Mouse (Mus musculus) G1E-ER4 (cell line): ENCODE measurements around the gene Rpn1. TPM values are rescaled to one million over a fixed set of nuclear protein-coding genes. Genes with fewer than 3 reads are reported as not detected.

ENCODE experiments used
- GATA1 ChIP-seq: IDR thresholded peaks from one replicate; pipeline ENCODE4 v1.8.0; 2012; ENCODE audit warnings: low read length, inconsistent platforms
- polyA plus RNA-seq: library from polyadenylated mRNA; stranded (reverse); fragments of >175 nt; gene quantifications from 2 replicates; pipeline ENCODE4 v1.2.3, GENCODE M21; 2012

Rpn1 gene
- polyA plus RNA-seq, 1 experiment = 45.3 TPM

- TF ChIP-seq GATA1 = no peak
Observed at GRCm38 (mm10) chr6:88060602-88061001, 23.7 kb upstream of the Rpn1 start.

DNA sequence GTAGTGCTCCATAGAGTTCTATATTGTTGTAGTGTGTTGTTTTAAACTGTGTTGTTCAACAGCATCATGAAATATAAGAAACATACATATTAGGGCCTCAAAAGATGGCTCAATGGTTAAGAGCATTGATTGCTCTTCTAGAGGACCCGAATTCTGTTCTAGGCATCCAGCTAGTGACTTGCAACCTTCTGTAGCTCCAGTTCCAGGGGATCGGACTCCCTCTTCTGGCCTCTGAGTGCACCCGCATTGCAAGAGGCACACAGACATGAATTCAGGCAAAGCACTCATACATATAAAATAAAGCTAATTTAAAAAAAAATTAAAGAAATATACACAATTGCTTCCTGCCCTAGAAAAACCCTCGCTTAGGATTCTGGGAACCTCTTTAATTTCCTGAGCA is 22.9 kb upstream of the Rpn1 start:
- TF ChIP-seq GATA1 = no peak

- TF ChIP-seq GATA1 = no peak
Observed at GRCm38 (mm10) chr6:88062398-88062797, 21.9 kb upstream of the Rpn1 start.

GRCm38 (mm10) chr6:88064072-88064642 is 20.1 kb upstream of the Rpn1 start:
- no peak for TF ChIP-seq GATA1

GRCm38 (mm10) chr6:88065116-88065515 is 19.2 kb upstream of the Rpn1 start:
- TF ChIP-seq GATA1 = no peak

GRCm38 (mm10) chr6:88065968-88066367 is 18.3 kb upstream of the Rpn1 start:
- TF ChIP-seq GATA1 = no peak

GRCm38 (mm10) chr6:88067722-88068121 is 16.6 kb upstream of the Rpn1 start:
- TF ChIP-seq GATA1 = no peak

DNA sequence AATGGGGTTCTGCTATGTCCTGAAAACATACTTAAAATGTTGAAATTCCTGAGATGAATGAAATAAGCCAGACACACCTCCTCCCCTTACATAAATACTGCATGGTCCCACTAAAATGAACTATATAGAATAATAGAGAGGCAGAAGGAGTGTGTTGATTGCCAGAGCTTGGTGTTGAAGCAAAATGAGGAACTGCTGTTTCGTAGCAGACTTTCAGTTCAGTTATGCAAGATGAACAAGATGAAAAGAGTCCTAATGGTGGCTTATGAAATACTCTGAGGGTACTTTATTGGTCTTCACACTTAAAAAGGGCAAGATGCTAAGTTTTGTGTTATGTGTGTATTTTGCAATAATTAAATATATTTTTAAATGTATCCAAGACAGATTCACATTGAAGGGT is 15.5 kb upstream of the Rpn1 start:
- no peak for TF ChIP-seq GATA1

DNA sequence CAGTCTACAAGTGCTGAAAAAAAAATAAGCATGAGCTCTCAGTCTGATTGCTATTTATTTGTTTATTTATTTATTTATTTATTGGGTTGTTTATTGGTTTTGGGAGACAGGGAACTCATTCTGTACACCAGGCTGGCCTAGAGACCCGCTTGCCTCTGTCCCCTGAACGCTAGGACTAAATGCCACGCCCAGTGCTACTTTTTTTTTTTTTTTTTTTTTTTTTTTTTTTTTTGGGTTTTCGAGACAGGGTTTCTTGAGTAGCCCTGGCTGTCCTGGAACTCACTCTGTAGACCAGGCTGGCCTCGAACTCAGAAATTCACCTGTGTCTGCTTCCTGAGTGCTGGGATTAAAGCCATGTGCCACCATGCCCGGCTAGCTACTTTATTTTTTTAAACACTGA is 13.8 kb upstream of the Rpn1 start:
- no peak for TF ChIP-seq GATA1

DNA sequence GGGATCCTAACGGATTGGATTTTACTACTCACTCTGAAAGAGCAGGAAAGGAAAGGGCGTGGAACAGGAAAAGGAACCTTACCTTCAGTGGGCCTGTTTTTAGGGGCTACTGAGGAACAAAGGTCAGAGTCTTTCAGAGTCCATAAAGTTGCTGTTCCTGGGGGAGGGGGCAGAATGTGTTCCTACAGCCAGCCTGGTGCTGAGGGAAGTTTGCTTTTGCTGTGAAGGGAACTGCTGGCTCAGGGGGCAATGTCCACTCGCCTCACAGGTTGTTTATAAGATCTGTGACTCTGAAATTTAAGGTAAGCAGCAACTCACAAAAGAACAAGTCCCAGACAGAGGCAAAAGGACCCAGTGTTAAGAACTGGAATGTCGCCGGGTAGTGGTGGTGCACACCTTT is 13.1 kb upstream of the Rpn1 start:
- no peak for TF ChIP-seq GATA1

DNA sequence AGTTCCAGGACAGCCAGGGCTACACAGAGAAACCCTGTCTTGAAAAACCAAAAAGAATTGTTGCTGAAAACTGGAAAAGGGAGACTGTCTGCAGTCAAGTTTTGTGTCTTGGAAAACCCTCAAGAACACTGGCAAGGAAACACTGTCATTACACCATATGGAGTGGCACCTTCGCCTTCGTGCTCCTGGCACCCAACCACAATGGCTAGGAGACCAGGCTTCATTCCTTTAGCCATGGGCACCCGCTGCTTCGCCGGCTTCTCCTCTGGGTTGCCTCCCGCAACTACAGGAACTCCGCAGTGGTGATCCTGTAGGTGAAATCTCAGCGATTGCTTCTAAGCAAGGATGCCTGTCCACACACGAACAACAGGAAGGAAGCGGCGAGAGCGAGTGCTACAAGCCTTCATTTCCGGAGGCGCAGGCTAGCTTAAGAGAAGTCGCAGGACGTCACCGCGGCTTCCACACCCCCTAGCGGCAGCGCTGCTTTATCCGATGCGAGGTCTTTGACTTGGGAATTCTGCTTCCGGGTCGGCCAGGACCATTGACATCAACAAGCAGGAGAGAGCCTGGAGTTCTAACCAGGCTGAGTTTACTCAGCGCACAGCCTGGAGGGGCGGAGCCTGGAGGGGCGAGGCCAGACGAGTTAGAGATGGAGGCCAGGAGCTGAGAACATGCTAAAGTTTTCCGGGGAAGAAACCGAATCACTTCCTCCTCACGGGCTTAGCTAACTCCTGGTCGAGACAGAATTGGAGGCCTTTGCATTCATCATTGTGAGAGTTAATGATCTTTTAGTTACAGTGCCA is 9.3 kb upstream of the Rpn1 start:
- no peak for TF ChIP-seq GATA1

DNA sequence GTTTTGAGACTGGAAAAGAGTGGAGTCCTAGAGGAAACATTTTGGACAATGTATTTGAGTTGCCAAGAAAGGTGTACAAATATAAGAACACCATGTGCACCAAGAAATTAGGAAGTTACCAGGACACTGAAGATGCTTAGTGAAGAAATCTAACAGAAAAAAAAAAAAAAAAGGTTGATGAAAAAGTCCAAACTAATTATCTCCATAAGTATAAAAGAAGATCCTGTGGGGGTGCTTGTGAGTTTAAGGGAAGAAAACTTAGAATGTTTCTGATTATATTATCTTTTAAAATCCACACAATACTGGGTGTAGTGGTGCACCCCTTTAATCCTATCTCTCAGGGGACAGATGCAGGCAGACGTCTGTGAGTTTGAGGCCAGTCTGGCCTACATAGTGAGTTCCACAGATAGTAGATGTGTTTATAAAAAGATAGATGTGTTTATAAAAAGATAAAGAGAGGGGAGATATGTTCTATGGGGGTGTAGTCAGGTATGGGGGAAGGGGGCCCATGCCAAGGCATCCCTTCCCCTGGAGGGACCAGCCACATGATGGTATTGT is 8.2 kb upstream of the Rpn1 start:
- TF ChIP-seq GATA1 = no peak

DNA sequence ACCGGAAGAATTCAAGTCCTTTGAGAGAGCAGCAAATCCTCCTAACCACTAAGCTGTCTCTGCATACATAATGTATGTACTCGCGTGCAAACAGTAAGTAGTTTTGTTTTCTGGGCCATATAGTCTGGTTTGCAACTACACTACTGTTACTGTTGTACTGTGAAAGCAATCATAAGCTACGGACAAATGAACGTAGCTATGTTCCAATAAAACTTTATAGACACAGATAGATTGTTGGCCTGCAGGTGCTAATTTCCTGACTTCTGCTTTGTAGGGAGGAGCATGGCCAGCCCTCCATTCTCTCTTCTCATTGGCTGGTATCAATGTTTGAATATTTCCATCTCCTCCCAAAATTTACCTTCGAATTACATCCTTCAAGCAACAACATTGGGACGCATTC is 1.2 kb upstream of the Rpn1 start:
- no peak for TF ChIP-seq GATA1

GRCm38 (mm10) chr6:88083672-88084071 is 610 bp upstream of the Rpn1 start:
- TF ChIP-seq GATA1 = no peak

GRCm38 (mm10) chr6:88088971-88089370 is 4.7 kb downstream of the Rpn1 start:
- TF ChIP-seq GATA1 = no peak

- TF ChIP-seq GATA1 = no peak
Observed at GRCm38 (mm10) chr6:88095377-88095776, 11.1 kb downstream of the Rpn1 start.

DNA sequence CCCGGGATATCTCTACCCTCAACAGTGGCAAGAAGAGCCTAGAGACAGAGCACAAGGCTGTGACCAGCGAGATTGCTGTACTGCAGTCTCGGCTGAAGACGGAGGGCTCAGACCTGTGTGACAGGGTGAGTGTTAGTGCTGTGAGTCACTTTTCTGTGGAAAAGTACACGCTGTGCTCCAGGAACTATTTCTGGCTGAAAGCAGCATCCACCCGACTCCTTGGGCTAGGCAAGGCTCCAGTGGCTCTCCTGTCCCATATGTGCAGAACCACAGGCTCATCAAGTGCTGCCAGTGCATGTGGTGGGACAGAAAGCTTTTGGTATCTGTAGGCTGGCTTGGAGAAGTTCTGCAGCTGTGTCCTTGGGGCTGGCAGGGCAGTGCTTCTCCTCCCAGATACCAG is 17.8 kb downstream of the Rpn1 start:
- no peak for TF ChIP-seq GATA1
